ENCODE assay signal across 8 mouse cellular contexts in genomic region chr5:150289611-150290010, GRCm38 (mm10).
DNase-seq lines count a peak whose midpoint lies in the region; ATAC-seq and TF ChIP-seq lines count a peak whose summit lies in the region.
"Had no signal": no experiment of that assay in that cellular context is flagged by ENCODE, and none has a peak within 500 bp of the region (broad histone marks: within the 10 kb centered on the region; RNA-seq: fewer than 3 reads in every experiment).

No protein-coding gene starts in this region.

- H3K9me3 ChIP-seq in hindbrain, postnatal 0 days (ENCODE audit: low read length), result no peaks in the 10 kb centered on the region
- H3K9me3 ChIP-seq in hindbrain, embryonic 10.5 days, result no peaks in the 10 kb centered on the region

- H3K4me1 ChIP-seq in hindbrain, postnatal 0 days (ENCODE audit: insufficient read depth, low read length), result no peaks in the 10 kb centered on the region
- peaks cover 10% of the 10 kb centered on the region for H3K4me1 ChIP-seq in hindbrain, embryonic 10.5 days (replicated peaks)

- peak; percentile 37 for DNase-seq in hindbrain, postnatal 0 days (ENCODE audit: low spot score)
- no peak for DNase-seq in hindbrain, embryonic 10.5 days (ENCODE audit: low spot score)
- peak; percentile 65 for DNase-seq in CD4-positive, CD25-positive, alpha-beta regulatory T cell, adult 2 months (ENCODE audit: low read depth, low spot score)
- DNase-seq in T-cell, adult 2 months (ENCODE audit: low spot score), result peak; percentile 6
- DNase-seq in kidney, postnatal 4 days, result peak; percentile 25 to 38
- peak; percentile 35 for DNase-seq in naive thymus-derived CD4-positive, alpha-beta T cell, adult 2 months (ENCODE audit: low read depth)
- no peak for DNase-seq in ovary, postnatal 36 days (ENCODE audit: low spot score)

- 67% methylated on average over 8 of the region's 8 CpGs for WGBS in hindbrain, postnatal 0 days
- 75% methylated on average over 8 of the region's 8 CpGs for WGBS in hindbrain, embryonic 10.5 days

- no peak overlapping the region for H3K9ac ChIP-seq in hindbrain, postnatal 0 days (replicated peaks; ENCODE audit: low read length)
- H3K9ac ChIP-seq: limb, embryonic 13.5 days had no signal

- peak; percentile 63 for TF ChIP-seq CTCF in hindbrain, postnatal 0 days (IDR thresholded peaks at IDR 0.05; ENCODE audit: low read depth)

- no peak for ATAC-seq in hindbrain, postnatal 0 days

- H3K27ac ChIP-seq in hindbrain, postnatal 0 days, result no peak overlapping the region
- H3K27ac ChIP-seq in hindbrain, embryonic 10.5 days, result no peak overlapping the region
- H3K27ac ChIP-seq: limb, embryonic 13.5 days had no signal

- no peak overlapping the region for H3K4me2 ChIP-seq in hindbrain, postnatal 0 days (ENCODE audit: low read depth, low read length)
- H3K4me2 ChIP-seq: limb, embryonic 13.5 days had no signal

- no peaks in the 10 kb centered on the region for H3K36me3 ChIP-seq in hindbrain, postnatal 0 days (ENCODE audit: insufficient read depth, low read length)
- H3K36me3 ChIP-seq in hindbrain, embryonic 10.5 days, result no peaks in the 10 kb centered on the region
- H3K36me3 ChIP-seq: limb, embryonic 13.5 days had no signal

- H3K27me3 ChIP-seq in hindbrain, postnatal 0 days (ENCODE audit: insufficient read depth, low read length), result no peaks in the 10 kb centered on the region
- no peaks in the 10 kb centered on the region for H3K27me3 ChIP-seq in hindbrain, embryonic 10.5 days (ENCODE audit: insufficient read depth, poor library complexity, severe bottlenecking)
- H3K27me3 ChIP-seq: limb, embryonic 13.5 days had no signal

- H3K4me3 ChIP-seq in hindbrain, postnatal 0 days (ENCODE audit: low read length), result no peak overlapping the region
- H3K4me3 ChIP-seq in hindbrain, embryonic 10.5 days, result no peak overlapping the region
- H3K4me3 ChIP-seq: limb, embryonic 13.5 days had no signal

Comparison
In these comparisons a context has a peak if more than half of its experiments do, and no peak if none do; other contexts are left out.
1. DNase-seq: peak in hindbrain, postnatal 0 days (single experiment), CD4-positive, CD25-positive, alpha-beta regulatory T cell, adult 2 months (single experiment), T-cell, adult 2 months (single experiment), kidney, postnatal 4 days (2 of 2) and naive thymus-derived CD4-positive, alpha-beta T cell, adult 2 months (single experiment); none in hindbrain, embryonic 10.5 days (single experiment) and ovary, postnatal 36 days (single experiment).